Mouse (Mus musculus) hindbrain, postnatal 0 days (tissue): ENCODE measurements at regions not wholly inside any gene's neighbourhood (a gene's known extent, or its start where the extent isn't known, plus 50 kb on each side); places are given as distances from the start of the nearest gene placed in this dataset.

ENCODE experiments used
- ATAC-seq: fragments of 200-750 bp; cut with Nextera tagmentation; 2 replicates; pipeline ENCODE4 v1.8.0; 2017; ENCODE audit warnings: mild to moderate bottlenecking, moderate TSS enrichment, moderate library complexity
- DNase-seq: peaks from one replicate; pipeline ENCODE4 v3.0.0-alpha.2; 2015; ENCODE audit warnings: low spot score
- H3K27ac ChIP-seq: fragments of 300-500 bp; sonication (generic); 2 replicates; pipeline ENCODE4 v1.5.1; 2014; ENCODE audit warnings: mild to moderate bottlenecking
- H3K27me3 ChIP-seq: fragments of 300-500 bp; sonication (generic); 2 replicates; pipeline ENCODE4 v1.6.1; 2014; ENCODE audit warnings: low read length, mixed read lengths; ENCODE audit not compliant: insufficient read depth
- H3K36me3 ChIP-seq: fragments of 300-500 bp; sonication (generic); 2 replicates; pipeline ENCODE4 v1.6.1; 2014; ENCODE audit warnings: low read length, mixed read lengths; ENCODE audit not compliant: insufficient read depth
- H3K4me1 ChIP-seq: fragments of 300-500 bp; sonication (generic); 2 replicates; pipeline ENCODE4 v1.6.1; 2014; ENCODE audit warnings: antibody characterized with exemption, low read length, mixed read lengths; ENCODE audit not compliant: insufficient read depth
- H3K4me2 ChIP-seq: fragments of 300-500 bp; sonication (generic); 2 replicates; pipeline ENCODE4 v1.6.1; 2014; ENCODE audit warnings: low read depth, mild to moderate bottlenecking, low read length, moderate library complexity, mixed read lengths
- H3K4me3 ChIP-seq: fragments of 300-500 bp; sonication (generic); 2 replicates; pipeline ENCODE4 v1.5.1; 2014; ENCODE audit warnings: low read length
- H3K9ac ChIP-seq: fragments of 300-500 bp; sonication (generic); replicated peaks from 2 replicates; pipeline ENCODE4 v1.6.1; 2014; ENCODE audit warnings: mild to moderate bottlenecking, low read length, moderate library complexity, mixed read lengths
- H3K9me3 ChIP-seq: fragments of 300-500 bp; sonication (generic); 2 replicates; pipeline ENCODE4 v1.6.1; 2016; ENCODE audit warnings: low read length, mixed read lengths
- CTCF ChIP-seq: IDR thresholded peaks from 2 replicates; pipeline ENCODE4 v1.5.1; 2016; ENCODE audit warnings: antibody characterized with exemption, control low read depth, low read depth
- WGBS: fragments of 180-500 bp; shearing (Covaris S2); extraction: QIAGEN DNeasy Blood & Tissue Kit; methylation state at CpG from one replicate; pipeline ENCODE4 v1.1.7; 2014; 5-methylcytosine and 5-hydroxymethylcytosine counted together

- Histone ChIP-seq H3K9ac (no peak overlapping the region), H3K27me3 (no peaks in the 10 kb centered on the region), H3K36me3 (no peaks in the 10 kb centered on the region), H3K27ac (no peak overlapping the region), H3K9me3 (no peaks in the 10 kb centered on the region), H3K4me1 (no peaks in the 10 kb centered on the region), H3K4me3 (no peak overlapping the region), H3K4me2 (no peak overlapping the region)
- ATAC-seq (no peak), DNase-seq (no peak)
- WGBS, result 82% methylated on average over 5 of the region's 5 CpGs
- no peak for TF ChIP-seq CTCF
Observed at GRCm38 (mm10) chr2:24544190-24544589, 68.8 kb upstream of the Pax8 start.

- peak; percentile 83; the same call in 1 of the 2 replicates for ATAC-seq
- no peak for TF ChIP-seq CTCF
- Histone ChIP-seq H3K9ac (no peak overlapping the region), H3K4me2 (0 out of 2 replicates have a peak overlapping the region, but pooled peaks have one; percentile 21), H3K36me3 (no peaks in the 10 kb centered on the region), H3K4me1 (no peaks in the 10 kb centered on the region; the same call in 1 of the 2 replicates), H3K27ac (peak overlapping the region; percentile 49; the same call in 1 of the 2 replicates), H3K27me3 (no peaks in the 10 kb centered on the region), H3K9me3 (no peaks in the 10 kb centered on the region), H3K4me3 (no peak overlapping the region)
- peak; percentile 61 for DNase-seq
- WGBS, result 32% methylated on average over 7 of the region's 7 CpGs
Observed at GRCm38 (mm10) chr2:24538890-24539573, 63.6 kb upstream of the Pax8 start.

GRCm38 (mm10) chr2:24537324-24537723 lies 61.9 kb upstream of the Pax8 start:
- no peaks in the 10 kb centered on the region for H3K27me3 ChIP-seq
- H3K4me1 ChIP-seq, result no peaks in the 10 kb centered on the region; the same call in 1 of the 2 replicates
- H3K4me3 ChIP-seq, result no peak overlapping the region
- TF ChIP-seq CTCF, result no peak
- DNase-seq (no peak), ATAC-seq (no peak)
- no peak overlapping the region for H3K9ac ChIP-seq
- no peak overlapping the region for H3K27ac ChIP-seq
- no peaks in the 10 kb centered on the region for H3K36me3 ChIP-seq
- no peak overlapping the region for H3K4me2 ChIP-seq
- no peaks in the 10 kb centered on the region for H3K9me3 ChIP-seq
